Mouse (Mus musculus): ENCODE results near the gene Card14. TPM values are rescaled to one million over a fixed set of nuclear protein-coding genes. Genes with fewer than 3 reads are reported as not detected.

Gene Card14
- polyA plus RNA-seq, 2 experiments, result 1.7 to 2.0 TPM

DNA sequence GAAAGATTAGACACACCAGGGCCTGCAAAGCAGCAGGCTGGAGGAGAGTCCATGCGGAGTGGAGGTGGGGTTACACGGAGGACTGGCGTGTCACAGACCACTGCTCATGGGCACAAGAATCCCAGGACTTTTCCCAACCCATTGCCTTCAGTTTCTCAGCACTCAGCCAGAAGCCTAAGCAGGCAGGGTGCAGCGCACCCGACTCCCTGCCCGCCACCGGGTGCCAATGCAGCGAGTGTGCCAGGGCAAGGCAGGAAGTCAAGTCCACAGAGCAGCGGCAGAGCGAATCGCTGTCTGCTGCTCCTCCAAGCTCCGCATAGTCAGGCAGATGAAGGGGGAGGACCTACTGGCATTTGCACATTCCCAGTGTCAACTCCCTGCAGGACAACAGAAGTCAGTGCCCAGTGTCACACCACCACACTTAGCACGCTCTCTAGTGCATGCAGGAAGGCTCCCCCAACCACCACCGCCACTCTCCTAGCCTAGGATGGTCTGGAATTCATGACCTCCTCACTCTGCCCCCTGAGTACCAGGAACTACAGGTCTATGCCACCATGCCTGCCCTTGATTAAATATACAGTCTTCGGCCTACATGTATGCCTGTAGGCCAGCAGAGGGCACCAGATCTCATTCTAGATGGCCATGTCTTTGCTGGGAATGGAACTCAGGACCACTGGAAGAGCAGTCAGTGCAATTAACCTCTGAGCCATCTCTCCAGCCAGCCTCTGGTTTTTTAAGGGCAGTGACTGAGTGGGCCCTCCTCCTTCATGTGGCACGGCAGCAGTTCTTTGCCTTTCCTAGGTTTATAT lies 2.5 kb upstream of the Card14 start:
- H3K27ac ChIP-seq (replicated peaks; ENCODE audit: low read depth, low read length), result no peak overlapping the region

DNA sequence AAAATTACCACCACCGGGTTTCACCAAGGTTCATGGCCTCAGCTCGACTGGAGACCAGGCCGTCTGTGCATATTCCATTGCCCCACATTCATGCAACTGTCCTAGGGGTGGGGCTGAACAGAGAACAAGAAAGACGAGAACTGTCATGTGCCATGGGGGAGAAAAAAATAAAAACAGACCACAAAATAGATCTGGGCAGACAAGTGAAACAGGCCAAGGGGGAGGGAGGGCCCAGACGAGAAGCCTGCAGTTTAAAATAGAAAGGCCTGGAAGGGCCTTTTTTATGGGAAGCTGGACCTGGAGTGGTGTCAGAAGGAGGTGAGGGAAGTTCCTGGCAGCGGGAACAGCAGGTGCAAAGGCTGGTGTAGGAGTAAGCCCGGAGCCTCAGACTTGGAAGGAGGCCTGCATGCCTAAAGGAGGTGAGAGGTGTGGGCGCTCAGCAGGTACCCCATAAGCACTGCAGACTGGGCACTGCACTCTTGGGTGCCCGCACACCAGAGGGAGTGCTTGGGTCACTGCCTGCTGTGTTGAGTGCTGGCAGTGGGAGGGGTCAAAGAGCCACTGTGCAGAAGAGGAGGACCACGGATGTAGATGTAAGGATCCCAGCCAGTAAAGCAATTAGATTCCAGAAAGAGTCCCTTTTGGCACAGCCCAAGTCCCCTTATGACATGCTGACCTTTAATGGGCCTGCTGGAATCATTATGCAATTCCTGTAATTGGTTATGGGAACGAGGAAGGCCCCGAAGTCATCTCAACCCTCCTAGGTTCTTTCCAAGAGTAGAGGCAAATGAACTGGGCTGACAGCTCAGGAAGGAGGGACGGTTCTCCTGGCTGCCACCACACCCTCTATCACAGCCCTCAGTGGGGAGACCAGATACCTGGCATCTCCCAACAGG lies 558 bp upstream of the Card14 start:
- H3K4me3 ChIP-seq (replicated peaks; ENCODE audit: low read length), result no peak overlapping the region
- no peak for ATAC-seq (ENCODE audit: low FRiP score, low read depth)
- no peak overlapping the region for H3K9ac ChIP-seq (ENCODE audit: low read depth, low read length, severe bottlenecking)
- H3K36me3 ChIP-seq (ENCODE audit: control insufficient read depth, insufficient read depth, low read length), result no peaks in the 10 kb centered on the region
- H3K4me2 ChIP-seq (replicated peaks; ENCODE audit: low read depth, low read length, severe bottlenecking), result no peak overlapping the region
- no peaks in the 10 kb centered on the region for H3K27me3 ChIP-seq (ENCODE audit: control insufficient read depth, insufficient read depth, low read length)
- TF ChIP-seq POLR2A (IDR thresholded peaks at IDR 0.05; ENCODE audit: borderline replicate concordance, extremely low read depth, insufficient read depth, insufficient read length), result no peak
- no peak overlapping the region for H3K27ac ChIP-seq (replicated peaks; ENCODE audit: low read depth, low read length)
- no peaks in the 10 kb centered on the region for H3K9me3 ChIP-seq (ENCODE audit: control insufficient read depth, low read length)
- WGBS, result 47% methylated on average over 13 of the region's 13 CpGs
- DNase-seq (ENCODE audit: low spot score), result no peak
- no peaks in the 10 kb centered on the region; the same call in 1 of the 2 replicates for H3K4me1 ChIP-seq (ENCODE audit: control insufficient read depth, insufficient read depth, low read length)

More for the DNA sequence above, 2.5 kb upstream of the Card14 start:
- H3K36me3 ChIP-seq (ENCODE audit: control insufficient read depth, insufficient read depth, low read length), result no peaks in the 10 kb centered on the region
- no peak overlapping the region for H3K4me2 ChIP-seq (replicated peaks; ENCODE audit: low read depth, low read length, severe bottlenecking)
- H3K9me3 ChIP-seq (ENCODE audit: control insufficient read depth, low read length), result no peaks in the 10 kb centered on the region
- no peak for DNase-seq (ENCODE audit: low spot score)
- 44% methylated on average over 16 of the region's 16 CpGs for WGBS
- TF ChIP-seq POLR2A (IDR thresholded peaks at IDR 0.05; ENCODE audit: borderline replicate concordance, extremely low read depth, insufficient read depth, insufficient read length), result no peak
- no peak overlapping the region for H3K4me3 ChIP-seq (replicated peaks; ENCODE audit: low read length)
- ATAC-seq (ENCODE audit: low FRiP score, low read depth), result no peak
- H3K9ac ChIP-seq (ENCODE audit: low read depth, low read length, severe bottlenecking), result no peak overlapping the region
- H3K4me1 ChIP-seq (ENCODE audit: control insufficient read depth, insufficient read depth, low read length), result peaks cover 4% of the 10 kb centered on the region; the same call in 1 of the 2 replicates
- H3K27me3 ChIP-seq (ENCODE audit: control insufficient read depth, insufficient read depth, low read length), result no peaks in the 10 kb centered on the region

DNA sequence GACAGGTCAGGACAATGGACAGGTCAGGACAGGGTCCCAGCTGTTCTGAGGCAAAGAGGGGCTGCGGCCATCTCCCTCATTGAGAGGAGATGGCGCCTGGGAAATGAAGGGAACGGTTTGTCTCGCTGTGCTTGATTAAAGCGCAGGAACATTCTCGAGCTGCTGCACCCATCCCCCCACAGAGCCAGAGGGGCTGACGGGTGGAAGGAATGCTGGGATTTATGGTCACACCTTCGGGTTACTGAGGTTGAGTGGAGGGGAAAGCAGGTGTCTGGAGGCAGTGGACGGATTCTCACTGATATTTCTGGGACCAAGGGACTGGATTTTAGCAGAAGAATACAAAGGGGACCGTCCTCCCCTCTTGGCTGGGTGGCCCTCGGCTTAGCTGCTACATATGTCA lies 348 bp downstream of the Card14 start:
- peak; percentile 63 for ATAC-seq (ENCODE audit: low FRiP score, low read depth)
- Histone ChIP-seq H3K27me3 (ENCODE audit: control insufficient read depth, insufficient read depth, low read length) (no peaks in the 10 kb centered on the region), H3K4me1 (ENCODE audit: control insufficient read depth, insufficient read depth, low read length) (no peaks in the 10 kb centered on the region; the same call in 1 of the 2 replicates), H3K4me2 (replicated peaks; ENCODE audit: low read depth, low read length, severe bottlenecking) (peak overlapping the region; percentile 28), H3K9ac (ENCODE audit: low read depth, low read length, severe bottlenecking) (peak overlapping the region; percentile 9; the same call in 1 of the 2 replicates), H3K4me3 (replicated peaks; ENCODE audit: low read length) (no peak overlapping the region), H3K27ac (replicated peaks; ENCODE audit: low read depth, low read length) (0 out of 2 replicates have a peak overlapping the region, but pooled peaks have one; percentile 7), H3K9me3 (ENCODE audit: control insufficient read depth, low read length) (no peaks in the 10 kb centered on the region), H3K36me3 (ENCODE audit: control insufficient read depth, insufficient read depth, low read length) (no peaks in the 10 kb centered on the region)
- DNase-seq (ENCODE audit: low spot score), result no peak
- 14% methylated on average over 11 of the region's 11 CpGs for WGBS
- no peak for TF ChIP-seq POLR2A (IDR thresholded peaks at IDR 0.05; ENCODE audit: borderline replicate concordance, extremely low read depth, insufficient read depth, insufficient read length)

DNA sequence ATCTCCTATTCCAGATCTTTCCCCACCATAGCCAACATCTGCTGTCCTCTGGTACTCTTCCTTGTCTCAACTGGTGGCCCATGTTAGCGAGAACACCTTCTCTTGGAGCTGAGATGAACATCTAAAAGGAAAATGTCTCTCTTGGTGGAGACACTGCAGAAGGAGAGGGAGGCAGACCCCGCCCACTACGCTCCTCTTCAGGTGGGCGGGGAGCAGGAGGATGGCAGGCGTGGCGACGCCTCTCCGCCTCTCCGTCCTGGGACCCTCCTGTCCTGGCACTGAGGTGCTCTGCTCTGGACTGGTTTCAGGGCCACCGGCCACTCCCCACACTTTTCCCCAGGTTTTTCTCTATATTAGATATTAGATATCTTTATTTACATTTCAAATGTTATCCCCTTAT lies 3.1 kb downstream of the Card14 start:
- Histone ChIP-seq H3K4me2 (replicated peaks; ENCODE audit: low read depth, low read length, severe bottlenecking) (no peak overlapping the region), H3K27me3 (ENCODE audit: control insufficient read depth, insufficient read depth, low read length) (no peaks in the 10 kb centered on the region), H3K36me3 (ENCODE audit: control insufficient read depth, insufficient read depth, low read length) (no peaks in the 10 kb centered on the region), H3K4me3 (replicated peaks; ENCODE audit: low read length) (no peak overlapping the region), H3K9me3 (ENCODE audit: control insufficient read depth, low read length) (no peaks in the 10 kb centered on the region), H3K4me1 (ENCODE audit: control insufficient read depth, insufficient read depth, low read length) (no peaks in the 10 kb centered on the region; the same call in 1 of the 2 replicates), H3K9ac (ENCODE audit: low read depth, low read length, severe bottlenecking) (no peak overlapping the region), H3K27ac (replicated peaks; ENCODE audit: low read depth, low read length) (no peak overlapping the region)
- ATAC-seq (ENCODE audit: low FRiP score, low read depth), result no peak
- 14% methylated on average over 10 of the region's 10 CpGs for WGBS
- DNase-seq (ENCODE audit: low spot score), result no peak
- no peak for TF ChIP-seq POLR2A (IDR thresholded peaks at IDR 0.05; ENCODE audit: borderline replicate concordance, extremely low read depth, insufficient read depth, insufficient read length)

DNA sequence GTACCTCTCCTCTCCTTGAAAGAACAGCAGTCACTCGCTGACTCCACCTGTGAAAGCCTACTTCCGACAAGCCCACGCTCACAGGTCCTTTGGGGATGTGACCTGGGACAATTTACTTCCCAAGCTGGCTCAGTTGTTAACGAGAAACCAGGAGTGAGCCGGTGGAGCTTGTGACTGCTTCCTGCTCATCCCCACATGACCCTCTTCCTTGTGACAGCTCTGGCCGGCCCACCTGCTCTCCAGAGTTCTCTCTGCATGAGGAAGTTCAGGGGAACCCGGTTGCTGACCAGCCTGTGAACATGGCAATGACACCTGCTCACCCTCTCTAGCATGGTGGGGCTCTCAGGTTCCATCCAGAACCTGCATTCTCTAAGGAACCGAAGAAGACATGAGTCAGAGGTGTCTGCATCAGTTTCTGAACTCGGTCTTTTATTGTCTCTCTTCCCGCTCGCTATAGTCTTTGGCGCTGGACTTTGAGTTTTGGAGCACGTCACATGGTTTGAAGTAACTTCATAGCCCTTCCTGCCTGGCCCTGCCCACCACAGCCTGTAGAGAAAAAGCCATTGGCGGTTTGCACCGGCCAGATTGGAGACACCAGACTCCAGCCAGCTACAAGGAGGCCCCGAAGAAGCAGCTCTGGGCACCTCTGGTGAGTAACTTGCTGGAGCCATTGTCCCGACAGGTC lies 6.8 kb downstream of the Card14 start:
- no peak for TF ChIP-seq POLR2A (IDR thresholded peaks at IDR 0.05; ENCODE audit: borderline replicate concordance, extremely low read depth, insufficient read depth, insufficient read length)
- Histone ChIP-seq H3K9ac (ENCODE audit: low read depth, low read length, severe bottlenecking) (no peak overlapping the region), H3K36me3 (ENCODE audit: control insufficient read depth, insufficient read depth, low read length) (no peaks in the 10 kb centered on the region), H3K9me3 (ENCODE audit: control insufficient read depth, low read length) (no peaks in the 10 kb centered on the region), H3K27me3 (ENCODE audit: control insufficient read depth, insufficient read depth, low read length) (no peaks in the 10 kb centered on the region), H3K4me2 (replicated peaks; ENCODE audit: low read depth, low read length, severe bottlenecking) (no peak overlapping the region), H3K4me3 (replicated peaks; ENCODE audit: low read length) (no peak overlapping the region), H3K27ac (replicated peaks; ENCODE audit: low read depth, low read length) (no peak overlapping the region), H3K4me1 (ENCODE audit: control insufficient read depth, insufficient read depth, low read length) (no peaks in the 10 kb centered on the region)
- ATAC-seq (ENCODE audit: low FRiP score, low read depth) (no peak), DNase-seq (ENCODE audit: low spot score) (no peak)
- WGBS, result 67% methylated on average over 17 of the region's 17 CpGs

Data from limb, embryonic 14.5 days (tissue).